Mouse (Mus musculus) liver, postnatal 0 days (tissue): ENCODE data around the gene Zkscan5.

Source experiments
- CTCF ChIP-seq: sonication (generic); IDR thresholded peaks from 2 replicates; pipeline ENCODE4 v1.5.1; 2016; ENCODE audit warnings: antibody characterized with exemption, low read depth
- EP300 ChIP-seq: IDR thresholded peaks from 2 replicates; pipeline ENCODE4 v1.6.1; 2016; ENCODE audit warnings: antibody characterized with exemption, low read depth, mild to moderate bottlenecking

DNA sequence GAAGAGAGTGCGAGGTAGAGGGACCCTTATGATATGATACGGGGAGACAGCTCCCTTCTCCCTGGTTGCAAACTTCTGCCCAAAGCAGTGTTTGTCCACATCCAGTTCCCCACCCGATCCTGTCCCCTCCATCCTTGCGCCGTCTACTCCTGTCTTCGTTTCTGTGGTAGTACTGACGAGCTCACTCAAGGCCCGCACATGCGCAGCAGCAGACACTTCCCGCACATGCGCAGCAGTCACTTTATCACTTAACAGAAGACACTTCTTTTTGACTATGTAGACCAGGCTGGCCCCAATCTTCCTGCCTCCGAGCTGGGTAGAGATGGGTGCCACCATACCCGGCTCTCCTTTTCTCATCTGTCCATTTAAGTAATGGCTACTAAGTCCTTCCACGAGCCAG lies 43.0 kb upstream of the Zkscan5 start:
- TF ChIP-seq CTCF (no peak), EP300 (no peak)
